Mouse (Mus musculus) intestine, embryonic 14.5 days (tissue): ENCODE measurements at regions not wholly inside any gene's neighbourhood (a gene's known extent, or its start where the extent isn't known, plus 50 kb on each side); places are given as distances from the start of the nearest gene placed in this dataset.

Experiments used
- ATAC-seq: fragments of 200-750 bp; cut with Nextera tagmentation; replicated peaks from 2 replicates; pipeline ENCODE4 v1.8.0; 2017; ENCODE audit warnings: low read depth, moderate number of reproducible peaks, moderate TSS enrichment, moderate library complexity; ENCODE audit not compliant: low FRiP score, low TSS enrichment
- DNase-seq: peaks from one replicate; pipeline ENCODE4 v3.0.0-alpha.2; 2018; ENCODE audit warnings: low spot score
- H3K27ac ChIP-seq: fragments of 300-500 bp; sonication (generic); 2 replicates; pipeline ENCODE4 v1.5.1; 2014; ENCODE audit warnings: low read depth, mild to moderate bottlenecking, control low read depth
- H3K27me3 ChIP-seq: fragments of 300-500 bp; sonication (generic); replicated peaks from 2 replicates; pipeline ENCODE4 v1.6.1; 2014; ENCODE audit warnings: low read length, control low read depth; ENCODE audit not compliant: control insufficient read depth, insufficient read depth
- H3K36me3 ChIP-seq: fragments of 300-500 bp; sonication (generic); 2 replicates; pipeline ENCODE4 v1.6.1; 2014; ENCODE audit warnings: low read length, control low read depth; ENCODE audit not compliant: control insufficient read depth, insufficient read depth
- H3K4me1 ChIP-seq: fragments of 300-500 bp; sonication (generic); replicated peaks from 2 replicates; pipeline ENCODE4 v1.6.1; 2014; ENCODE audit warnings: low read length, control low read depth, mixed read lengths; ENCODE audit not compliant: control insufficient read depth, insufficient read depth
- H3K4me2 ChIP-seq: fragments of 300-500 bp; sonication (generic); 2 replicates; pipeline ENCODE4 v1.6.1; 2014; ENCODE audit warnings: low read length
- H3K4me3 ChIP-seq: fragments of 300-500 bp; sonication (generic); 2 replicates; pipeline ENCODE4 v1.5.1; 2014; ENCODE audit warnings: low read depth, low read length, control low read depth, mixed read lengths
- H3K9ac ChIP-seq: fragments of 300-500 bp; sonication (generic); 2 replicates; pipeline ENCODE4 v1.6.1; 2014; ENCODE audit warnings: mild to moderate bottlenecking, low read length
- H3K9me3 ChIP-seq: fragments of 300-500 bp; sonication (generic); 2 replicates; pipeline ENCODE4 v1.6.1; 2016; ENCODE audit warnings: low read length, control low read depth; ENCODE audit not compliant: control insufficient read depth
- WGBS: fragments of 180-500 bp; shearing (Covaris S2); extraction: QIAGEN DNeasy Blood & Tissue Kit; methylation state at CpG from one replicate; pipeline ENCODE4 v1.1.7; 2014; 5-methylcytosine and 5-hydroxymethylcytosine counted together

GRCm38 (mm10) chr2:166417628-166418027 is 262.2 kb upstream of the Sulf2 start:
- Histone ChIP-seq H3K27me3 (no peaks in the 10 kb centered on the region), H3K27ac (no peak overlapping the region), H3K9ac (no peak overlapping the region), H3K4me1 (peaks cover 3% of the 10 kb centered on the region; the same call in 1 of the 2 replicates), H3K36me3 (no peaks in the 10 kb centered on the region), H3K9me3 (0 out of 2 replicates have a peak, but pooled peaks cover 3% of the 10 kb centered on the region), H3K4me3 (no peak overlapping the region), H3K4me2 (no peak overlapping the region)
- ATAC-seq (no peak), DNase-seq (no peak)
- WGBS: 85% methylated on average over 10 of the region's 10 CpGs

- peak overlapping the region; percentile 67 for H3K27ac ChIP-seq
- H3K9me3 ChIP-seq: no peaks in the 10 kb centered on the region
- H3K4me2 ChIP-seq: no peak overlapping the region
- no peak overlapping the region for H3K9ac ChIP-seq
- ATAC-seq (peak; percentile 64), DNase-seq (no peak)
- H3K4me1 ChIP-seq: peaks cover 3% of the 10 kb centered on the region; the same call in 1 of the 2 replicates
- no peaks in the 10 kb centered on the region for H3K27me3 ChIP-seq
- WGBS: 41% methylated on average over 16 of the region's 16 CpGs
- no peak overlapping the region for H3K4me3 ChIP-seq
- H3K36me3 ChIP-seq: no peaks in the 10 kb centered on the region
These were observed 260.1 kb upstream of the Sulf2 start for GRCm38 (mm10) chr2:166415481-166415965.

- peaks cover 3% of the 10 kb centered on the region; the same call in 1 of the 2 replicates for H3K4me1 ChIP-seq
- H3K9ac ChIP-seq: no peak overlapping the region
- DNase-seq (no peak), ATAC-seq (no peak)
- no peak overlapping the region for H3K4me2 ChIP-seq
- H3K36me3 ChIP-seq: no peaks in the 10 kb centered on the region
- no peak overlapping the region for H3K4me3 ChIP-seq
- 80% methylated on average over 8 of the region's 8 CpGs for WGBS
- peak overlapping the region; percentile 67 for H3K27ac ChIP-seq
- H3K27me3 ChIP-seq: no peaks in the 10 kb centered on the region
- H3K9me3 ChIP-seq: no peaks in the 10 kb centered on the region
These were observed 259.4 kb upstream of the Sulf2 start for GRCm38 (mm10) chr2:166414856-166415255.

GRCm38 (mm10) chr2:166412031-166412858 is 256.8 kb upstream of the Sulf2 start:
- peaks cover 3% of the 10 kb centered on the region; the same call in 1 of the 2 replicates for H3K4me1 ChIP-seq
- no peak overlapping the region for H3K4me2 ChIP-seq
- no peak overlapping the region for H3K4me3 ChIP-seq
- DNase-seq (no peak), ATAC-seq (no peak)
- 0 out of 2 replicates have a peak, but pooled peaks cover 4% of the 10 kb centered on the region for H3K9me3 ChIP-seq
- H3K27me3 ChIP-seq: no peaks in the 10 kb centered on the region
- H3K36me3 ChIP-seq: no peaks in the 10 kb centered on the region
- 40% methylated on average over 17 of the region's 17 CpGs for WGBS
- no peak overlapping the region for H3K9ac ChIP-seq
- H3K27ac ChIP-seq: no peak overlapping the region

GRCm38 (mm10) chr2:166409391-166409790 is 253.9 kb upstream of the Sulf2 start:
- Histone ChIP-seq H3K9ac (no peak overlapping the region), H3K9me3 (0 out of 2 replicates have a peak, but pooled peaks cover 4% of the 10 kb centered on the region), H3K27ac (no peak overlapping the region), H3K4me3 (no peak overlapping the region), H3K27me3 (no peaks in the 10 kb centered on the region), H3K4me1 (no peaks in the 10 kb centered on the region; the same call in 1 of the 2 replicates), H3K4me2 (no peak overlapping the region), H3K36me3 (no peaks in the 10 kb centered on the region)
- DNase-seq: no peak
- whole genome bisulfite sequencing: 87% methylated on average over 5 of the region's 5 CpGs
- ATAC-seq: no peak

- Histone ChIP-seq H3K9ac (no peak overlapping the region), H3K27me3 (no peaks in the 10 kb centered on the region), H3K4me3 (no peak overlapping the region), H3K36me3 (no peaks in the 10 kb centered on the region), H3K4me1 (no peaks in the 10 kb centered on the region; the same call in 1 of the 2 replicates), H3K27ac (no peak overlapping the region), H3K9me3 (0 out of 2 replicates have a peak, but pooled peaks cover 4% of the 10 kb centered on the region), H3K4me2 (no peak overlapping the region)
- DNase-seq (no peak), ATAC-seq (no peak)
- 95% methylated on average over 4 of the region's 4 CpGs for WGBS
These were observed 253.3 kb upstream of the Sulf2 start for GRCm38 (mm10) chr2:166408806-166409205.

GRCm38 (mm10) chr2:166408009-166408408 is 252.5 kb upstream of the Sulf2 start:
- H3K36me3 ChIP-seq: no peaks in the 10 kb centered on the region
- H3K4me1 ChIP-seq: no peaks in the 10 kb centered on the region; the same call in 1 of the 2 replicates
- ATAC-seq (no peak), DNase-seq (no peak)
- no peak overlapping the region for H3K9ac ChIP-seq
- H3K4me3 ChIP-seq: no peak overlapping the region
- 0 out of 2 replicates have a peak, but pooled peaks cover 4% of the 10 kb centered on the region for H3K9me3 ChIP-seq
- H3K4me2 ChIP-seq: no peak overlapping the region
- 91% methylated on average over 16 of the region's 16 CpGs for WGBS
- H3K27ac ChIP-seq: no peak overlapping the region
- H3K27me3 ChIP-seq: no peaks in the 10 kb centered on the region

- H3K4me1 ChIP-seq: no peaks in the 10 kb centered on the region; the same call in 1 of the 2 replicates
- no peak overlapping the region for H3K9ac ChIP-seq
- 0 out of 2 replicates have a peak, but pooled peaks cover 4% of the 10 kb centered on the region for H3K9me3 ChIP-seq
- WGBS: 71% methylated on average over 11 of the region's 11 CpGs
- H3K27ac ChIP-seq: no peak overlapping the region
- no peak overlapping the region for H3K4me3 ChIP-seq
- H3K36me3 ChIP-seq: no peaks in the 10 kb centered on the region
- DNase-seq (no peak), ATAC-seq (no peak)
- no peaks in the 10 kb centered on the region for H3K27me3 ChIP-seq
- no peak overlapping the region for H3K4me2 ChIP-seq
These were observed 251.4 kb upstream of the Sulf2 start for GRCm38 (mm10) chr2:166406826-166407225.
